Mouse (Mus musculus) cerebellum, adult 2 months (tissue): ENCODE measurements around the gene Arhgap1.

ENCODE experiments used
- CTCF ChIP-seq: fragments of 200-500 bp; IDR thresholded peaks from 2 replicates; pipeline ENCODE4 v1.5.1; 2011; ENCODE audit warnings: low read depth, mild to moderate bottlenecking, control low read depth, low read length, moderate library complexity, borderline replicate concordance; ENCODE audit not compliant: insufficient read depth
- POLR2A ChIP-seq: fragments of 200-500 bp; IDR thresholded peaks from 2 replicates; pipeline ENCODE4 v1.6.1; 2011; ENCODE audit warnings: low read length, control low read depth, borderline replicate concordance; ENCODE audit not compliant: insufficient read depth

GRCm38 (mm10) chr2:91649152-91649551, 508 bp upstream of the Arhgap1 start:
- no peak for TF ChIP-seq POLR2A
- no peak for TF ChIP-seq CTCF
